Mouse (Mus musculus): Measurements from ENCODE around the gene Clp1.
A peak's percentile ranks its signal among the peaks of the same experiment; 100 is the strongest.

DNA sequence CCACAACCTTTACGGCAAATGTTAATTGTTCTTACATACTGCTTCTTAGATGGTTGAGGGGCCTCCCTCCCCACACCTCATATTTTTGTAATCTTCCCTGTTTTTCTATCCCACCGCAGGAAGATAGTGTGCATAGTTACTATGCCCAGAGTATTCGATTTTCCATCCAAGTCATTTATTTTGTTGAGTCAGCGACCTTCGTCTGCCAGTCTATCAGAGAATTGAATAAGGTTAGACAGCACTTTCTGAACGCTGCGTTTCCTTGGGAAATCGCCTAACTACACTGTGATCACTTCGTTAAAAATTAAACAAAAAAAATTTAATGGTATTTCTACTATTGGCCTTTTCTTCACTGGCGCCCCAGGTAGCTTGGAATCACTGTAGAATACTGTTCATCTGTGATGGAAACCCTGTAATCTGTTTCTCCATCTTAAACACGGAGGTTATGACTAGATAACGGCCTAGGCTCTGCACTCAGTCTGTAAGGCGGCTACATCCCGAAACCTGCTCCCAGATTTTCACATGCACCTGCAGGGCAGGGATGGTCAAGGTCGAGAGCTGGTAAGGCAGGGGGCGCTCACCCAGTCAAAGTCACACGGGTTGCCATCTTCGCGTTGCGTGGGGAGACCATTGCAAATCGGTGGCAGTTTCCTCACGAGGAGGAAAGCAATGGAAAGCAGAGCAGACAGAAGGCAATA, 49.7 kb downstream of the Clp1 start:
- TF ChIP-seq CTCF (IDR thresholded peaks at IDR 0.05; ENCODE audit: extremely low read depth, insufficient read length, insufficient replicate concordance, low read depth, low read length): peak; percentile 42; the same call in 1 of the 2 replicates
- no peak for TF ChIP-seq POLR2A (IDR thresholded peaks at IDR 0.05; ENCODE audit: low read depth, low read length)
